ENCODE assay signal across 28 mouse cellular contexts in the genomic region with DNA sequence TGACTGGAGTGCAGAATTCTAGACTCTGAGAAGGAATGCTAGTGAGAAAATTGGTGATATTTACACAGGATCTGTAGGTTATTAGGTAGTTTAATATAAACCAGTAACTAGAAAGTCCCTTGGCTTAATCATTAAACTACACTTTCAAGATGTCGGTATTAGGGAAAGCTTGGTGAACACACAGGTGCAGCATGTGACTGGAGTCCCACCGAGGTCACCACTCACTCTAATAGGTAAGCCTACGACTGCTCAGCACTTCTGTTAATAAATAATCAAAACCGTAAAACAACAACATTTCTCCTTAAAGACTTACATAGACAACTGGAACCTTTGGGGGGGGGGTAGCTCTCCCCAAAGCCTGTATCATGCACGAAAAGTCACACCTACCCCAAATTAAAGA.
A peak's percentile ranks its signal among the peaks of the same experiment; 100 is the strongest.
DNase-seq lines count a peak whose midpoint lies in the region; ATAC-seq and TF ChIP-seq lines count a peak whose summit lies in the region.
"Had no signal": no experiment of that assay in that cellular context is flagged by ENCODE, and none has a peak within 500 bp of the region (broad histone marks: within the 10 kb centered on the region; RNA-seq: fewer than 3 reads in every experiment).

No protein-coding gene starts in this region.

- no peaks in the 10 kb centered on the region for H3K9me3 ChIP-seq in stomach, embryonic 15.5 days
- H3K9me3 ChIP-seq in stomach, postnatal 0 days (ENCODE audit: control insufficient read depth, low read length): no peaks in the 10 kb centered on the region
- no peaks in the 10 kb centered on the region for H3K9me3 ChIP-seq in midbrain, embryonic 14.5 days (ENCODE audit: control insufficient read depth, low read length)
- H3K9me3 ChIP-seq: limb, embryonic 13.5 days; neural tube, embryonic 12.5 days had no signal

- no peak overlapping the region for H3K4me2 ChIP-seq in stomach, embryonic 15.5 days
- no peak overlapping the region for H3K4me2 ChIP-seq in stomach, postnatal 0 days (replicated peaks; ENCODE audit: low read depth)
- H3K4me2 ChIP-seq in midbrain, embryonic 14.5 days (ENCODE audit: low read length): no peak overlapping the region
- H3K4me2 ChIP-seq: limb, embryonic 13.5 days; liver, embryonic 11.5 days; midbrain, embryonic 11.5 days; neural tube, embryonic 12.5 days had no signal

- H3K9ac ChIP-seq in stomach, embryonic 15.5 days: no peak overlapping the region
- no peak overlapping the region for H3K9ac ChIP-seq in stomach, postnatal 0 days (ENCODE audit: low read length)
- no peak overlapping the region for H3K9ac ChIP-seq in midbrain, embryonic 14.5 days (replicated peaks; ENCODE audit: low read length)
- H3K9ac ChIP-seq: limb, embryonic 13.5 days; liver, postnatal 0 days; neural tube, embryonic 12.5 days had no signal

- H3K27me3 ChIP-seq in stomach, embryonic 15.5 days (replicated peaks): no peaks in the 10 kb centered on the region
- H3K27me3 ChIP-seq in stomach, postnatal 0 days (ENCODE audit: control insufficient read depth, insufficient read depth, low read length): no peaks in the 10 kb centered on the region
- H3K27me3 ChIP-seq in midbrain, embryonic 14.5 days (ENCODE audit: control insufficient read depth, insufficient read depth, low read length): no peaks in the 10 kb centered on the region
- H3K27me3 ChIP-seq: neural tube, embryonic 12.5 days had no signal

- no peaks in the 10 kb centered on the region for H3K36me3 ChIP-seq in stomach, embryonic 15.5 days
- H3K36me3 ChIP-seq in stomach, postnatal 0 days (ENCODE audit: control insufficient read depth, insufficient read depth, low read length): no peaks in the 10 kb centered on the region
- H3K36me3 ChIP-seq in midbrain, embryonic 14.5 days (ENCODE audit: control insufficient read depth, insufficient read depth, low read length): no peaks in the 10 kb centered on the region
- H3K36me3 ChIP-seq: limb, embryonic 13.5 days; neural tube, embryonic 12.5 days had no signal

- no peak for DNase-seq in stomach, postnatal 0 days (ENCODE audit: low spot score)
- peak; percentile 74 for DNase-seq in kidney, adult 9 months
- DNase-seq in kidney, postnatal 10 days: peak; percentile 59
- DNase-seq in yolk sac, embryonic 10.5 days (ENCODE audit: low spot score): peak; percentile 55
- no peak for DNase-seq in midbrain, embryonic 14.5 days
- no peak for DNase-seq in ovary, postnatal 36 days (ENCODE audit: low spot score)
- DNase-seq in layer of hippocampus, adult 11-12 months (ENCODE audit: low spot score): no peak
- DNase-seq: adrenal gland, postnatal 25 days; cerebellum, adult 11-12 months; cerebellum, adult 9-11 months; gastrocnemius, adult 2 months; heart, postnatal 14 days; layer of hippocampus, adult 9-11 months; liver, postnatal 0 days; lung, postnatal 36 days; right cerebral cortex, postnatal 4 days; thymus, postnatal 4 days had no signal

- H3K27ac ChIP-seq in stomach, embryonic 15.5 days: peak overlapping the region; percentile 24; the same call in 1 of the 2 replicates
- H3K27ac ChIP-seq in stomach, postnatal 0 days (replicated peaks): no peak overlapping the region
- H3K27ac ChIP-seq in midbrain, embryonic 14.5 days (replicated peaks; ENCODE audit: low read depth, low read length): no peak overlapping the region
- H3K27ac ChIP-seq: gastrocnemius, adult 2 months; left cerebral cortex, adult 2 months; limb, embryonic 13.5 days; neural tube, embryonic 12.5 days had no signal

- no peak overlapping the region for H3K4me3 ChIP-seq in stomach, embryonic 15.5 days (replicated peaks)
- H3K4me3 ChIP-seq in stomach, postnatal 0 days (ENCODE audit: low read depth, low read length): no peak overlapping the region
- no peak overlapping the region for H3K4me3 ChIP-seq in midbrain, embryonic 14.5 days (replicated peaks; ENCODE audit: low read depth, low read length)
- H3K4me3 ChIP-seq: erythroblast, embryonic 14.5 days; gastrocnemius, adult 2 months; left cerebral cortex, adult 2 months; limb, embryonic 13.5 days; myocyte; neural tube, embryonic 12.5 days had no signal

- no peak for TF ChIP-seq EP300 in stomach, postnatal 0 days (optimal IDR thresholded peaks at IDR 0.05)

- peaks cover 7% of the 10 kb centered on the region; the same call in 1 of the 2 replicates for H3K4me1 ChIP-seq in stomach, embryonic 15.5 days
- no peaks in the 10 kb centered on the region for H3K4me1 ChIP-seq in stomach, postnatal 0 days (replicated peaks; ENCODE audit: control insufficient read depth, insufficient read depth)
- H3K4me1 ChIP-seq in midbrain, embryonic 14.5 days (ENCODE audit: control insufficient read depth, insufficient read depth, low read length): no peaks in the 10 kb centered on the region
- H3K4me1 ChIP-seq: neural tube, embryonic 12.5 days had no signal

- TF ChIP-seq CTCF in stomach, postnatal 0 days (IDR thresholded peaks at IDR 0.05; ENCODE audit: low read depth): no peak

- 69% methylated on average over 5 of the region's 5 CpGs for WGBS in stomach, embryonic 15.5 days
- WGBS in stomach, postnatal 0 days: 66% methylated on average over 5 of the region's 5 CpGs
- WGBS in midbrain, embryonic 14.5 days: 94% methylated on average over 5 of the region's 5 CpGs

- ATAC-seq in stomach, embryonic 15.5 days (ENCODE audit: insufficient read depth, low FRiP score, low read depth): no peak
- no peak for ATAC-seq in stomach, postnatal 0 days (ENCODE audit: low FRiP score, low TSS enrichment)
- no peak for ATAC-seq in midbrain, embryonic 14.5 days (ENCODE audit: low FRiP score, low TSS enrichment)
- ATAC-seq: CD4-positive, CD25-positive, alpha-beta regulatory T cell, adult 4 months; forebrain, embryonic 14.5 days; hindbrain, embryonic 16.5 days; liver, postnatal 0 days had no signal

Comparison
In these comparisons a context has a peak if more than half of its experiments do, and no peak if none do; other contexts are left out.
1. DNase-seq: peak in kidney, adult 9 months (single experiment), kidney, postnatal 10 days (single experiment) and yolk sac, embryonic 10.5 days (single experiment); none in stomach, postnatal 0 days (single experiment), midbrain, embryonic 14.5 days (single experiment), ovary, postnatal 36 days (single experiment) and layer of hippocampus, adult 11-12 months (single experiment).